Mouse (Mus musculus) layer of hippocampus, adult 9-11 months (tissue): ENCODE data around the gene Rnf187.
"Not testable (repeated sequence)": the region's sequence is repeated elsewhere in the genome, so short reads cannot be mapped to it uniquely, and the experiment has no call there.

Experiments used
- DNase-seq: peaks from one replicate; pipeline ENCODE4 v3.0.0; 2022

Rnf187 gene

DNA sequence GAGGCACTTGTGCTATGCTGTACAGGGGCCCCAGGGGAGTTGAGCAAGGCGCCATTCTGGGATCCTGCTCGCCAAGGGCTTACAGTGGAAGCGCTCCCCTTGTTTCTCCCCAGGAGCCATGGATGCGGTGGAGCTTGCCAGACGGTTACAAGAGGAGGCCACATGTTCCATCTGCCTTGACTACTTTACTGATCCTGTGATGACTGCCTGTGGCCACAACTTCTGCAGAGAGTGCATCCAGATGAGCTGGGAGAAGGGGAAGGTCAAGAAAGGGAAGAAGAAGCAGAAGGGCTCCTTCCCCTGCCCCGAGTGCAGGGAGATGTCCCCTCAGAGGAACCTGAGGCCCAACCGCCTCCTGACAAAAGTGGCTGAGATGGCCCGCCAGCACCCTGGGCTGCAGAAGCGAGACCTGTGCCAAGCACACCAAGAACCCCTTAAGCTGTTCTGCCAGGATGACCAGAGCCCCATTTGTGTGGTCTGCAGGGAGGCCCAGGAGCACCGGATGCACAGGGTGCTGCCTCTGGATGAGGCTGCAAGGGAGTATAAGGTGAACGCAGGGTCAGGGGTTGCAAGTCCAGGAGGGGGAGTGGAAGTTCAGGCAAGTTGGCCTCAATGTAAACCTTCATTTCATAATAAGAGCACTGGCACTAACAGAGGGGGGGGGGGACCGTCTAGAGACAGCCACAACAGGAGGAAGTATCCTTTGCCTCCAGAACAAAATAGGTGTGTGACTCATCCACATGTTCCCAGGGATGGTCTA is 26.5 kb upstream of the Rnf187 start:
- no peak for DNase-seq

DNA sequence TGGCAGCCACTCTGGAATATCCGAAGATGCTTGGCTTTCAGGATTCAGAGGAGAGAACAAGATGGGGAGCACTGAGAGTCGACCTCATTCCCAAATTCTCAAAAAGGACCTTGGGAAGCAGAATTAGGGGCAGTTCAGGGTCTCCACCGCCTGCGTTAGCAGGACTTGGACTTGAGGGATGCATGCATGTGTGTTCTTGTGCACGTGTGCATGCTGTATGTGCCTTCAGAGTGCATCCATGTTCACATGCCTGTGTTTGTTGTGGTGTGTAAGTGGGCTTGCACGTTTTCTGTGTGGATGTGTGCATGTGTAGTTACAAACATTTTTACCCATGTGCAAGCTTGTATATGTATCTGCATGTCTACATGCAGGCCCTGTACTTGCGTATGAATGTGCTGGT is 25.5 kb upstream of the Rnf187 start:
- no peak for DNase-seq

DNA sequence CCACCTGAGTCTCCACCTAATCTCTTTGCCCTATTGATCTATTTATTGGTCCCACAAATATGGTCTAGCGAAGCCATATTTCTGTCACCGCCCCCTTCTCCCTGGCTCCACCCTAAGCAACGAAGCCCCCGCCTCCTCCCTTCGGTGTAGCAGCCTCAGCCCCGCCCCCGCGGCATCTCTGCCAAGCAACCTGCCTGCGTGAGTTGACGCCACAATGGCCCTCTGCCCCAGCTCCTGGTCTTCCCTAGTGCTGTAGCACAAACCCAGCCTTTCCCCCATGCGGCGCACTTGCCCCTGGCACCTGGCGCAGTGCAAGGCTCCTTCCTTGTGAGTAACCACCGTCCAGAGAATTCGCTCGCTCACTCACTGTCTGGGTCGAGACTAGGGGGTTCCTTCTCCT is 24.8 kb upstream of the Rnf187 start:
- no peak for DNase-seq

DNA sequence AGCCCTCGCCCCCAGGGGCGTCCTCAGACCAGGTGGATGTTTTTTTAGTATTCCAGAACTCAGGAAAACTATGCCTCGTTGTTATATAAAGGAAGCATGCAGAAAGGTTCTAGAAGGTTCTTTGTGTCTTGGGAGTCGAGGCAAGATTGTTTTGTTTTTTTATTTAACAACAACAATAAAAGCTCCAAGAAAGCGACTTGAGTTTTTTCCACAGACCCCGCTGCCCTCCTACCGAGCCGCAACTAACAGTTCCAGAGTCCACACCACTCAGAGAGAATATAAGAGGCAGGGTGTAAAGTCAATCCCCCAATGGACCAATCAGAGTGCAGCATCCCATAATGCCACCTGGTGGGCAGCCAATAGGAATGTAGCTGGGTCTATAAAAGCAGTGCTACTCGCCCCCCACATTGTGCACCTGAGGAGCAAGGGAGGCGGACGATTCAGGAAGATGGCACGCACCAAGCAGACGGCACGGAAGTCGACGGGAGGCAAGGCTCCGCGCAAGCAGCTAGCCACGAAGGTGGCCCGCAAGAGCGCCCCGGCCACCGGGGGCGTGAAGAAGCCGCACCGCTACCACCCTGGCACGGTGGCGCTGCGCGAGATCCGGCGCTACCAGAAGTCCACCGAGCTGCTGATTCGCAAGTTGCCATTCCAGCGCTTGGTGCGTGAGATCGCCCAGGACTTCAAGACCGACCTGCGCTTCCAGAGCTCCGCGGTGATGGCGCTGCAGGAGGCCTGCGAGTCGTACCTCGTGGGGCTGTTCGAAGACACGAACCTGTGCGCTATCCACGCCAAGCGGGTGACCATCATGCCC is 22.9 kb upstream of the Rnf187 start:
- no peak for DNase-seq

DNA sequence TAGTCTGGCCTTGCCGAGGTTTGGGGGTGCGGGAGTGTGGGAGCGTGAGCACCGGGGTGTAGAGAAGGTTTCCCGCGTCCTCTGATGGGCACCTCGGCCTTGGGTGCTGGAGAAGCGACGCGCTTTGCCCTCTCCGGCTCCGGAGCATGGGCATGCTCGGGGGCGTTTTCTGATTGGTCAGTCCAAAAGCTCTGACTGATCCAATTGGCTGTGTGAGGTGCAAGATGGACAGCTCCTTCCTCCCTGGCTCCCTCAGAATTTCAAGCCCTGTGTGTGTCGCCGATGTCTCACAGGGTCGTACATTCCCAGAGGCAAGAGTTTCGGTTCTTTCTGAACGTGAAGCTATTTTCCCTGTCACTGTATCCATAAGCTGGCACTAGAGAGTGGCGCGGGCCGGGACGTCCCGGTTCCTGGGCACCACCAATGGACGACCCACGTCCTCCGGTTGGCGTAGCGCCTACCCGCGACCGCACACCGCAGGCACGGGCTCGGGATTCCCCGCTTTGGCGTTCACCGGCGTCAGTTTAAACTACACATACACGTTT is 21.3 kb upstream of the Rnf187 start:
- DNase-seq: peak; percentile 89

DNA sequence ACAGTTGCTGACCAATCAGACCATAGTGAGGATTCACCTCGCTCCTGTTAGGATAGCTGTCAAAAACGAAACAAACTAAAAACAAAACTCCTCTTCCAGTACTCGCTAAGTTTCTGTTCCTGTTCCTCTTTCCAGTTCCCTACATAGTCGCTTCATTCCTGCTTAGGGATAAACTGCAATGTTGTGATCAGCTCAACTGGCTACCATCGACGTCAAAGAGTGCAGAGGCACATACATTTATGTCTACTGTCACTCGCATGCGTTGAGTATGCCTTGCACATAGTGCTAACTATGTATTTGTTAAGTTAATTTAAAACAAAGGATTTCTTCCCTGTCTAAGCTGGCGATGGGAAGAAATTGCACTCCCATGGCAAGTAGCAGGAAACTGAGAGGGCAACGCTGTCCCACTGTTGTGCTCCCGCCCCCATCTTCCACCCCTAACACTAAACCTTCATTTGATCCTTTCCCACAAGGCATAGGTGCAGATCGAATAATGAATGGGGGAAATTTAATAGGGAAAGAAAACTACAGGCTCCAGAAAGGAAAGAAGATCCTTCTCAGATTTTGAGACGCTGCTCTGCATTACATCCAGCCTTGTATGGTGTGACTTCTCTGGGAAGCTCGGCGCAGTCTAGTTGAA is 20.6 kb upstream of the Rnf187 start:
- no peak for DNase-seq

DNA sequence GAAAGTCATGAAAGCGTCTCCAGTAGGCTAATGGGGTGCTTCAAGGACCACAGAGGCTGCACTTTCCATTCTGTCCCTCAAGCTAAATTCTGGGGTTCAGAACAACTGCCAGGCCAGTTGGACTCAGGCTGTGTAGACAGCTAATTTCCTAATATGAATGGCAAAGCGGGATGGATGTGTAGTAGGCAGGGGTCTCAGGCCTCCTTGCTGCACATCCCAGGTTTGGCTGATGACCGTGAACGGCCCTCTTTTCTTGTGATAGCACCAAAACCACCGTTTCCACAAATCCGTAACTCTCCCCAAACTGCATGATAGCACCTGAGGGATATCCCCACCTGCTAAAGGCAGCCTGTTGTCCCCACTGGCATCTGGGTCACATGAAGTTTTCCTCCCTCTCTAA is 19.8 kb upstream of the Rnf187 start:
- DNase-seq: no peak

DNA sequence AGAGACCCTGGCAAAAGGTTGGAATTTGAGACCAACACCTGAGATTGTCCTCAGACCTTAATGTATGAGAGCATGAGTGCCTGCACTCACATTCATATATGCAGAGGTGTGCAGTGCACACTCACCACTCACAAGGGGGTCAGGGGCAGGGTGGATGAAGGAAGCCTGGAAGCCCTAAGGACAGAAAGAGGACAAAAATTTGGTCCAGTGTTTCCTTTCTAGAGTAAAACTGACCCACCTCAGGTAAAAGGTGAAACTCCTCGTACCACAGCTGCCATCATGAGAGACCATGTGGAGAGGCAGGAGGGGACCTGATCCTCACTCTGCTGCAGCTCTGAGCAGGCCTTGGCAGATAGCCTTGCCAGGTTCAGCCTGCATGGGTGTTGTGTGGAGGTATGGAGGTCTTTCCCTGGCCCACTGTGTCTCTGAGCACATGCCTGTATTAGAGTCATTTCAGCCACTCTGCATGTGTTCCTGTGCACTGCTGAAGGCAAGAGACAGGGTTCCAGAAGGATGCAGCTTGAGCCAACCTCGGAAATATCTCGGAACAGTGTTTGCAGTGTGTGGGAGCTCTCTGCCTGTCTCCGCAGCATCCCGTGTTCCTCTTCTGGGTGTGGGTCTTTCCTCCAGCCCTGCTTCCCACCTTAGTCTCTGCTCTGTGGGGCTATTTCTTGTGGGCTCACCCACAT is 18.7 kb upstream of the Rnf187 start:
- DNase-seq: no peak

DNA sequence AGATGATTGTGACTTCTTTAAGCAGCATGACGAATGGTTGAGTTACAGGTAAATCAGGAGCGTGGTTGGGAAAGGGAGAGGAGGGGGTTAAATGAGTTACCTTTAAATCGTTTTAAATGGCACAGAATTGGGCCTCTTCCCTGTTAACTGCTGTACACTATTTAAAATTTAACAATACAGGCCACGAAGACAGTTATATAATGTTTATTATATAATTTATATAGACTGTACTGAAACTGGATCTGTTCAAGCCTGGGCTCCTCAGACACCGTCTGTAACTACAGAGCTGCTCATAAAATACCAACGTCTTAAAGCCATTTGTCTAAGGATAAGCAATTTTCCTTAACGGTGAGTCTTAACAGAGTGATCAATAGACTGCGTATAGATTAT is 17.1 kb upstream of the Rnf187 start:
- no peak for DNase-seq

DNA sequence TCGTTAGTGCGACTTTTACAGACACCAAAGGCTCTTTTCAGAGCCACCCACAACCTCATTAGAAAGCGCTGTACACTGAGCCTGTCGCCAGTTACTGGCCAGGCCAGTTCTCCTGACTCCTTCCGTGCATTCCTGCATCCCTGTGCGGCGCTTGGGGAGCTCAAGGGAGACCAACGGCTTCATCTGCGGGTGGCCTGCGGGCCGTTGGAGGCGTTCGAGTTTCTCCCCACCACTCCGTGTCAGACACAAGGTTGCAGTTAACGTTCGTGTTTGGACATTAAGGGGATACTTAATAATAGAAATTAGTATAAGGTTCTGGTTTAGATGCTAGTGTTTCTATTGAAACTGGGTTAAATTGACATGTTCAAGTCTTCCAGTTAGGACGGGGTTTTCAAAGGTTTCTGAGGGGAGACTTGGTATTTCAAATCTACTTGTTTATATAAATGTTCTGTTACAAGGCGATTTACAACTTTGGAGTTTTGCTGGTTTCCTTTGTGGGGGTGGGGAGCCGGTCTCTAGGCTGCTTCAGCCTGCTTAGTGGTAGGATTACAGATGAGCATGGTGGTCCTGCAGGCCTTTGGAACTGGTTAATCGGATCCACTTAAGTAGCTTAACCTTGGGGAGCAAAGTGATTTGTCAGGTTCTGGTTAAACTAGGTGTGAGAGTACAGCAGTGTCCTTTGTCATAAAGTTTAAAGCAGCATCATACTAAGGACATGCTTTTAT is 16.6 kb upstream of the Rnf187 start:
- no peak for DNase-seq

DNA sequence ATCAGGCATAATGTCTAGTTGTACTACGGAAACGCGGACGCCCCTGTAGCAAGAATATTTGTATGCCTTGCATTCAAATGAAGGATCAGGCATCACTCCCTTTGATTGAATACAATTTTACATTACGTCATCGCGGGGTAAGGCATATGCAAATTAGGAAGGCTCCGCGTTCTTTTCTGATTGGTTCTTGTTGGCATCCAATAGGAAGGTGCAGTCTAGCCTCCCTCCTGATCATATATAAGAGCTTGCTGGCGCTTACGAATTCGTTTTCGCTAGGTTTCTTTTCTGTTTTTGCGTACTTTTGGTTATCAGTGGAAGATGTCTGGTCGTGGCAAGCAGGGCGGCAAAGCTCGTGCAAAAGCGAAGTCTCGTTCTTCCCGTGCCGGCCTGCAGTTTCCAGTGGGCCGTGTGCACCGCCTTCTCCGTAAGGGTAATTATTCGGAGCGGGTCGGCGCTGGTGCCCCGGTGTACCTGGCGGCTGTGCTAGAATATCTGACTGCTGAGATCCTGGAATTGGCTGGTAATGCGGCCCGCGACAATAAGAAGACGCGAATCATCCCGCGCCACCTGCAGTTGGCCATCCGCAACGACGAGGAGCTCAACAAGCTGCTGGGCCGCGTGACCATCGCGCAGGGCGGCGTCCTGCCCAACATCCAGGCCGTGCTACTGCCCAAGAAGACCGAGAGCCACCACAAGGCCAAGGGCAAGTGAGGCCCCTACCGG is 15.9 kb upstream of the Rnf187 start, which contains the start of the genes Hist3h2a and Trim17:
Gene Hist3h2a, plus strand, starts transcription at position 266 of the 723 bp plus-strand sequence.
Gene Trim17, plus strand, starts transcription at position 266 of the 723 bp plus-strand sequence.
- DNase-seq: peak; percentile 98

DNA sequence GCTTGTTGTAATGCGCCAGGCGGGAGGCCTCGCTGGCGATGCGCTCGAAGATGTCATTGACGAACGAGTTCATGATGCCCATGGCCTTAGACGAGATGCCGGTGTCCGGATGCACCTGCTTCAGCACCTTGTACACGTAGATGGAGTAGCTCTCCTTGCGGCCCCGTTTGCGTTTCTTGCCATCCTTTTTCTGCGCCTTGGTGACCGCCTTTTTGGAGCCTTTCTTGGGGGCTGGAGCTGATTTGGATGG is 15.4 kb upstream of the Rnf187 start:
- not testable (repeated sequence) for DNase-seq

DNA sequence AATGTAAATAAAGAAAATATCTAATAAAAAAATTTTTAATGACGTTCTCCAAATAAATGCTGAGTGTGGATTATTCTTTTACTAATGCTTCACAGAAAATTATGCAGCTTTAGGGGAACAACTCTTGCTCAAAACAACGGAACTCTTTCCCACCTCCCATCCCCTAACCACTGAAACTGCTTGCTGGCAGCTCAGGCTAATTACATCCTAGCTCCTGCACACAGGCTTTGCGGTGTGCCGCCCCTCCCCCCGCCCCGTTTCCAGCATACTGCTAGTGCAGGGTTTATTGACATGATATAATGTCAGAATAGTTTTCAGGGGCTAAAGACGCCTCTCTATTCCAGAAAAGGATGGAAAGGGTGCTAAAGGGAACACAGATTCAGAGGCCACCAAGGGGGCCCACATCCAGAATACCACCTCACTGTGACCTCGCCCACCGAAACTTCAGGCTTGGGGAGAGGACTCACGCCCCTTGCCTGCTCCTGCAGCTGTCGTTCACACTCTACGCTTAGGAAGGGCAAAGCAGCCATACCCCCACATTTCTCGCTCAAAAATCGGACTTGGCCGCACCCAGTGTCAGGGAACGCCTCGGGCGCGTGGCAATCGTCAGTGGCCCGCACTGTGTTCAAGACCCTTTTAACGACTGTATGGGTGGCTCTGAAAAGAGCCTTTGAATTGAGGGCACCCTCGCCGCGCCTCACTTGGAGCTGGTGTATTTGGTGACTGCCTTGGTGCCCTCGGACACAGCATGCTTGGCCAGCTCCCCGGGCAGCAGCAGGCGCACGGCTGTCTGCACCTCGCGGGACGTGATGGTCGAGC is 14.8 kb upstream of the Rnf187 start:
- peak; percentile 52 for DNase-seq

DNA sequence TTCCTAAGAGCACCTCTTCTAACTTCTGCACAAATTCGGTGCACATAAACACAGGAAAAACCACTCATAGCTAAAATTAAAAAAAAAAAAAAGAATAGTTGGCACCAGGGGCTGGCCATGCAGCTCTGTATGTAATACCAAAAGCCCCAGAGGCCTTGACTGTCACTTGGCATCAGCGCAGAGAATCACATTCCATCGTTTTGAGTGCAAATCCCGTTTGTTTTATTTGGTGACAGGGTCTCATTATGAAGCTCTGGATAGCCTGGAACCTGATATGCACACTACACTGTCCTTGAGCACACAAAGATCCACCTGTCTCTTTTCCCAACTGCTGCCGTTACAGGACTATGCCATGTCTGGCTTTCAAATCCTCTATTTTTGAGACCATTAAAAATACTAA is 12.5 kb upstream of the Rnf187 start:
- no peak for DNase-seq

DNA sequence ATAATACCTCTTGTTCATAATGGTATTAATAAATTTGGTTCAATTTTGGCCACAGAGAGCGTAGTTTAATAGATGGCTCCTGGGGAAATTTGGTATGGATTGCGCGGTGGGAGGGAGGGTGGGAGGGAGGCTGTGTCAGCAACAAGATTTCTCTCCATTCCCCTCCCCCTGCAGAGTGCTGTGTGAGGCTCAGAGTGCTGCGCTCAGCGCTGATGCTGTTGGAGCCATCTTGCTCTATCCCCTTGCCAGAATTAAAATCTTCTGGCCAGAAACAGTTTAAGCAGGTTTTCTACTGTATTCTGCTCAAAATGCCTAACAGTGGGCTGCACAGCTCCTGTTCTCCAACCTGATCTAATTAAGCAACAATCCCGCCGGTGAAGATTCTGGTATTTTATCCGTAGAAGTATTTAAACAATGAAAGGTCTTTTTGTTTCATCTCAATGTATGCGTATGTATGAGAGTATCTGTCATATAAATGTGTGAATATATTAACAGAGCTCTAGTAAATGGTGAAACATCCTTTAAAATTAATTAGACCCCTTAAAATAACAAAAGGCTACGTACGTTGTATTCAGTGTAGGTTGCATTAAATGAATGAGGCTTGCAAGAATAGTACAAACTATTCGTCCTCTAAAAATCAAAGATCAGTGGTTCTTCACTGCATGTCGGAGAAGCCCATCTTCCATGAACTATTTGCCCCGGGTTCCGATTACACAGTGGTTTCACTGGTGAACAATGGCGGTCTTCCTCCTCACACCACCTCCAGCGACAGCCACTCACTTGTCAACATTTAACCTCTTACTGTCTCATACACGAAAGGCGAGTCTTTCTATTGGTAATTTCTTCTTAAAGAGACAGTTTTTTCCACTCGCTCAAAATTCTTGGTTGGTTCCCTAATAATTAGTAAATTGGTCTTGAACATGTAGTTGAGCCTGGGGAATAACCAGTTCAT is 11.0 kb upstream of the Rnf187 start:
- DNase-seq: peak; percentile 83

DNA sequence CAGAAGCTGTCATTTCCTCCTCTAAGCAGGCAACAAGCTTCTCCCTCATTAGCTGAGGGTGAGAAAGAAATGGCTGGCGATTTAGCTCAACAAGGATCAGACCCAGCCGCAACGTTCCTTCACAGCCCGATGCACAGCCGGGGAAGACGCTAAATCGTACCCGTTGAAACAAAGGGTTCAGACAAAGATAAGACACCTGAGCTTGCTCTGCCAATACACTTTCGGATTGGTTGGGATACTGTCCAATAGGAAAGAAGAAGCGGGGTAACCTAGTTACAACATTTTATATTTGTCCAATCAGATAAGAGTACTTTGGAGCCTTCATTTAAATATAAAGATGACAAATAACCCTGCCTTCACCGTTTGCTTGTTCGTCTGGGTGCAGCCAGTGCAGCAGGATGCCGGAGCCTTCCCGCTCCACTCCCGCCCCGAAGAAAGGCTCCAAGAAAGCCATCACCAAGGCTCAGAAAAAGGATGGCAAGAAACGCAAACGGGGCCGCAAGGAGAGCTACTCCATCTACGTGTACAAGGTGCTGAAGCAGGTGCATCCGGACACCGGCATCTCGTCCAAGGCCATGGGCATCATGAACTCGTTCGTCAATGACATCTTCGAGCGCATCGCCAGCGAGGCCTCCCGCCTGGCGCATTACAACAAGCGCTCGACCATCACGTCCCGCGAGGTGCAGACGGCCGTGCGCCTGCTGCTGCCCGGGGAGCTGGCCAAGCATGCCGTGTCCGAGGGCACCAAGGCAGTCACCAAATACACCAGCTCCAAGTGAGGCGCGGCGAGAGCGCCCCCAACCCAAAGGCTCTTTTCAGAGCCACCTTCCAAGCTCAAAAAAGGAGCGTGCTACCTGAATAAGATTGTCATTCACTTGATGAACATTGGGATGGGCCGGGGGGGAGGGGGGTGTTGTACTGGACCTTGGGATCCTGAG is 10.1 kb upstream of the Rnf187 start, which contains the start of gene Hist3h2ba:
Gene Hist3h2ba, plus strand, starts transcription at position 379 of the 938 bp plus-strand sequence.
- DNase-seq: peak; percentile 89

DNA sequence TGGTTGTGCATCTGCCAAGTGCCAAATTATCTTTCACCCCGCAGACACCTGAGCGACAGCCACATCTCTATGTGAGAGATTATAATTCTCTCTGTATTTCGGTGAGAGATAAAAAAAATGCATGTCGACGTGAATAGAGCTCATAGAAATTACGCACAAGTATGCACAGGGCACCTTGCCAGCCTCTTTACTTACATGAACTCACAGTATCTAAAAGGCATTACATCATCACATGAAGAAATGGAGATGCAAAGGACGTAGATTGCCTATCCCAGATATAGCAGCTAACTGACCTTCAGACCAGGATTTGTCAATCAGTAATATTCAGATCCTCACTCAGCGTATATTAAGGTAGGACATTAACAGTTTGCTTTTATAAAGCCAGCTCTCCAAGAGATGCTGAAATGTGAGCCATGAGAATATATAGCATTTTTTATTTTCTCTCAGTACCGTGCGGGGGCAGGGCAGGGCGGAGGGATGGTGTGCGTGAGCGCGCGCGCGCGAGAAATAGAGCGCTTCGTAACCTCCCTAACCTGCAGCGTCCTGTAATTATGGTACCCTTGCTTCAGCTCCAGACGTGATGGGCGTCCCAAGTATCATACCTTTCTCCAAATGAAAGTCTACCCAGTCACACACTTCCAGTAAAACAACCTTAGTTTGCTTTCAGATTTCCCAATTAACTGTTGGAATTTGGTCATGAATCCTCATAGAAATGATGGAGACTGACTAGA is 9.2 kb upstream of the Rnf187 start:
- peak; percentile 66 for DNase-seq

DNA sequence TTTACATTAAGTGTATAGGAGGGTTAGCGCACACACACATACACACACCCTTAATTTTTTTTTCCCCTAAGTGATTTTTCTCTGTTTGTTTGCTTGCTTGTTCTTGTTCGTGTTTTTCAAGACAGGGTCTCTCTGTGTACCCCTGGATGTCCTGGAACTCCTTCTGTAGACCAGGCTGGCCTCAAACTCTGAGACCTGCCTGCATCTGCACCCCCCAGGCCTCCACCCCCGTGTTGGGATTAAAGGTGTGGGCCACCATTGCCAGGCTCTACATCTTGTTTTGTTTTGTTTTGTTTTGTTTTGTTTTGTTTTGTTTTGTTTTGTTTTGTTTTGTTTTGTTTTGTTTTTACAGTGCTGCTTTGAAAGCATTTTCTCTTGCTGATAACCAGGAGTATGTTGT is 8.6 kb upstream of the Rnf187 start:
- DNase-seq: no peak
